Mouse (Mus musculus): Measurements from ENCODE around the gene Myl3.

GRCm38 (mm10) chr9:110758605-110759004 is 16.9 kb downstream of the Myl3 start:
- no peak for TF ChIP-seq BHLHE40 (IDR thresholded peaks at IDR 0.05; ENCODE audit: low read depth, low read length)
- TF ChIP-seq CTCF (conservative IDR thresholded peaks at IDR 0.05 in 1 of 2, IDR thresholded peaks at IDR 0.05 in 1 of 2; ENCODE audit: low read depth in 2 of 2, low read length in 2 of 2): no peak
- TF ChIP-seq MAFK (IDR thresholded peaks at IDR 0.05; ENCODE audit: insufficient replicate concordance, low read length): no peak
- TF ChIP-seq NELFE (IDR thresholded peaks at IDR 0.05; ENCODE audit: low read depth, low read length): no peak
- TF ChIP-seq POLR2A (IDR thresholded peaks at IDR 0.05; ENCODE audit: low read depth, low read length): no peak
- TF ChIP-seq JUN (IDR thresholded peaks at IDR 0.05; ENCODE audit: insufficient read depth, low read depth, low read length): no peak
- TF ChIP-seq MXI1 (IDR thresholded peaks at IDR 0.05; ENCODE audit: low read depth, low read length): no peak
- no peak for TF ChIP-seq EP300 (IDR thresholded peaks at IDR 0.05; ENCODE audit: low read length)
- TF ChIP-seq CHD2 (IDR thresholded peaks at IDR 0.05; ENCODE audit: low read length): no peak
- TF ChIP-seq GABPA (IDR thresholded peaks at IDR 0.05; ENCODE audit: insufficient replicate concordance, low read depth, low read length): no peak
- no peak for TF ChIP-seq E2F4 (IDR thresholded peaks at IDR 0.05; ENCODE audit: insufficient replicate concordance, low read depth, low read length)
